9 mouse cellular contexts compared by ENCODE assay signal in the genomic region with DNA sequence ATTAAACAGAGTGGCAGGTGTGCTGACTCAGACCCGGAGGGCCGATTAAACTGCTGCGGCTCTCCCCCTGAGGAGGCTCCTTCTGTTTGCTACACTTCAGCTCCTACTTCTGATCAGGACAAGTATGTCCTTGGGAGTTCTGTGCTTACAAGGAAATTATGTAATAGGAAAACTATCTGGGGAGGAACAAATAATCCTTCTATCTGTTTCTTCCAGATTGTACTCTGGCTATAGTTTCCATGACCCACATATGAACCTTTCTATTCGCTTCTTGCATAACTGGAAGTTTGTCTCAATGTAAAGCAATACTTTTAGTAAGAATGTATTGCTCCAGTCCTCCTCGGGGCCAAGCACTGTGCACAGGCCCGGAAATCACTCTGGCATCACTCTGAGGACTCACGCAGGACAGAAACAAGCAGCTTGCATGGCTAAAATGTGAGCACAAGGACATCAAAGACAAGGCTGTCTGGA. TPM values are rescaled to one million over a fixed set of nuclear protein-coding genes. Genes with fewer than 3 reads are reported as not detected.
DNase-seq lines count a peak whose midpoint lies in the region; ATAC-seq lines count a peak whose summit lies in the region.
"Had no signal": no experiment of that assay in that cellular context is flagged by ENCODE, and none has a peak within 500 bp of the region (broad histone marks: within the 10 kb centered on the region; RNA-seq: fewer than 3 reads in every experiment).

No protein-coding gene starts in this region.

- DNase-seq in heart, adult 11 months: peak; percentile 93
- no peak for DNase-seq in heart, adult 8-10 months (ENCODE audit: low spot score)
- DNase-seq in lung, adult 18-20 months: peak; percentile 53 to 71
- peak; percentile 11 for DNase-seq in testis, postnatal 14 days (ENCODE audit: low spot score)
- DNase-seq in left cerebral cortex, postnatal 4 days: no peak
- DNase-seq in layer of hippocampus, postnatal 36 days: no peak

- H3K36me3 ChIP-seq in heart, embryonic 14.5 days (ENCODE audit: control insufficient read depth, insufficient read depth, low read length): no peaks in the 10 kb centered on the region
- H3K36me3 ChIP-seq: forebrain, embryonic 12.5 days had no signal

- H3K27ac ChIP-seq in heart, embryonic 14.5 days (replicated peaks in 1 of 2; ENCODE audit: control insufficient read depth in 1 of 2, insufficient read depth in 1 of 2, low read depth in 2 of 2, low read length in 2 of 2): peak overlapping the region; percentile 60 to 66
- H3K27ac ChIP-seq: forebrain, embryonic 12.5 days had no signal

- 30% methylated on average over 7 of the region's 7 CpGs for WGBS in heart, embryonic 14.5 days

- H3K27me3 ChIP-seq in heart, embryonic 14.5 days (ENCODE audit: control insufficient read depth, insufficient read depth, low read length): no peaks in the 10 kb centered on the region
- H3K27me3 ChIP-seq: forebrain, embryonic 12.5 days had no signal

- peaks cover 0 to 2% of the 10 kb centered on the region in 2 experiments; a peak in 1 of 4 replicates for H3K4me1 ChIP-seq in heart, embryonic 14.5 days (ENCODE audit: control insufficient read depth in 2 of 2, insufficient read depth in 2 of 2, low read length in 2 of 2)
- H3K4me1 ChIP-seq: forebrain, embryonic 12.5 days had no signal

- H3K9me3 ChIP-seq in heart, embryonic 14.5 days (ENCODE audit: control insufficient read depth, low read length): no peaks in the 10 kb centered on the region
- H3K9me3 ChIP-seq: forebrain, embryonic 12.5 days had no signal

- peak; percentile 56 for ATAC-seq in heart, embryonic 14.5 days (ENCODE audit: insufficient number of reproducible peaks, insufficient read depth, low FRiP score, low read depth)
- no peak for ATAC-seq in megakaryocyte-erythroid progenitor cell, adult 5-6 weeks (replicated peaks; ENCODE audit: low FRiP score, low TSS enrichment, poor library complexity, severe bottlenecking)

- intact Hi-C loops in left cerebral cortex, postnatal 4 days (cut with DNase I): no loop called here

- peak overlapping the region; percentile 21 for H3K4me2 ChIP-seq in heart, embryonic 14.5 days (ENCODE audit: low read length)
- H3K4me2 ChIP-seq: forebrain, embryonic 12.5 days had no signal

- H3K4me3 ChIP-seq in heart, embryonic 14.5 days (ENCODE audit: control insufficient read depth in 1 of 2, insufficient read depth in 1 of 2, low read depth in 1 of 2, low read length in 2 of 2): no peak overlapping the region
- H3K4me3 ChIP-seq: forebrain, embryonic 12.5 days had no signal

- H3K9ac ChIP-seq in heart, embryonic 14.5 days (ENCODE audit: low read length): no peak overlapping the region
- H3K9ac ChIP-seq: forebrain, embryonic 12.5 days had no signal

RNA-seq across cellular contexts. Expression of a gene that starts 43.9 kb away (rescaled TPM):
- total RNA-seq in heart, adult 8-10 months (2022): 100 to 1,000 TPM; 208 to 263 (median 234) TPM
- polyA plus RNA-seq in heart, embryonic 14.5 days (2014; fragmentation: Nextera tagmentation; extraction: Ambion mirVana): 183 and 194 TPM in 2 replicates
- total RNA-seq in megakaryocyte-erythroid progenitor cell, adult 5-6 weeks (2014; fragmentation: Nextera tagmentation): 13.8 and 24.6 TPM in 2 replicates
- total RNA-seq in megakaryocyte-erythroid progenitor cell, adult 5-6 weeks (2017): 14.1 and 25.9 TPM in 2 replicates
- 10 to 100 TPM; 77.8 to 88.7 TPM for total RNA-seq in left cerebral cortex, postnatal 4 days (2021)
- total RNA-seq in layer of hippocampus, postnatal 36 days (2021): 10 to 100 TPM; 81.6 to 90.6 TPM

Comparison
In these comparisons a context has a peak if more than half of its experiments do, and no peak if none do; other contexts are left out.
1. DNase-seq: peak in heart, adult 11 months (single experiment), lung, adult 18-20 months (2 of 2) and testis, postnatal 14 days (single experiment); none in heart, adult 8-10 months (single experiment), left cerebral cortex, postnatal 4 days (single experiment) and layer of hippocampus, postnatal 36 days (0 of 2).